Mouse (Mus musculus) right cerebral cortex, postnatal 4 days (tissue): ENCODE results near the gene Bmp7.

Source experiments
- DNase-seq: peaks from one replicate; pipeline ENCODE4 v3.0.0-alpha.2; 2022

Gene Bmp7

DNA sequence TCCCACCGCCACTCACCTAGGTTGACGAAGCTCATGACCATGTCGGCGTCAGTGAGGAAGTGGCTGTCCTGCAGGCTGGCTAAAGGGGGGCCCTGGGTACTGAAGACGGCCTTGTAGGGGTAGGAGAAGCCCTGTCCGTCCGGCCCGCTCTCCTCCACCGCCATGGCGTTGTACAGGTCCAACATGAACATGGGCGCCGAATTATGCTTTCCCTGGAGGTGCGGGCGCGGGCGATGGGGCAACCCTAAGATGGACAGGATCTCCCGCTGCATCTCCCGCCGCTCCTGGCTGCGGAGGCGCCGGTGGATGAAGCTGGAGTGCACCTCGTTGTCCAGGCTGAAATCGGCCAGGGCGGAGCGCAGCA is 500 bp downstream of the Bmp7 start:
- DNase-seq = no peak

- DNase-seq = peak; percentile 19
Observed at GRCm38 (mm10) chr2:172938761-172939638, 1.1 kb downstream of the Bmp7 start.

DNA sequence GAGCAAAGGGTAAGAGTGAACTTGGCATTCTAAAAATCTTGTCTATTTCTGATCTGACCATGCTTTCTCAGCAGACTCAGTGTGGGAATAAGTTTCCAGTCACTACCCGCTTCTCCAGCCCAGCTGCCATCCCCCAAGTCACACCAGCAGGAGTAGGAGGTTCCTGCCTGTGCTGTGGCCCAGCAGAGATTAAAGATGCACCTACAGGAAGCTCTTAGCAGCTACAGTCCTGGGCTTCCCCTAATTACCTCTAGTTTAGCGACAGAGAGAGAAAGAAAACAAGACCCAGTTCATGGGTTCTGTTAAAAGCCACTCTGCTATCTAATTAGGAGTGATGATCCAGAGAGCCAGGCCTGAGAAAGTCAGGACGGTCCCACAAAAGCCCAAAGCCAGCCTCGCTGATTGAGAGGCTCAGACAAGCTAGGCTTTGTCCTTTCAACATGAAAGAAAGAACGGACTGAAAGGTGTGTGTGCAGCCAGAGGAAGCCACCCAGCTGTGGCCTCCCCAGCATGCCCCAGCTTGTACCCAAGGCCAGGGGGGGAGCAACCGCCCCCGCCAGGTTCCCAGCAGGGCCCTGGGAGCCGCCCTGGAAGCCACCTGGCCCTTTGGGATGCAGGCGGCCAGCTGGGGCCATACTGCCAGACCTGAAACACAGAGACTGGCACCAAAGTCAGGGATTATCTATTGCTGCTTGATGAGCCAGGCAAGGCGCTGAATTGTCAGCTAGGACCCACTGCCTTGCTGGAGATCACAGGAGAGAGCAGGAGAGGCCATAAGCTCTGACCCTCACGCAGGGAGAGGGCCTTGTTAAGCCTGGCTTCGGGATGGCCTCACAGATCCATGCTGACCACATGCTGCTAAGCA is 2.6 kb downstream of the Bmp7 start:
- DNase-seq = no peak

- DNase-seq = no peak
Observed at GRCm38 (mm10) chr2:172936844-172937243, 3.3 kb downstream of the Bmp7 start.

DNA sequence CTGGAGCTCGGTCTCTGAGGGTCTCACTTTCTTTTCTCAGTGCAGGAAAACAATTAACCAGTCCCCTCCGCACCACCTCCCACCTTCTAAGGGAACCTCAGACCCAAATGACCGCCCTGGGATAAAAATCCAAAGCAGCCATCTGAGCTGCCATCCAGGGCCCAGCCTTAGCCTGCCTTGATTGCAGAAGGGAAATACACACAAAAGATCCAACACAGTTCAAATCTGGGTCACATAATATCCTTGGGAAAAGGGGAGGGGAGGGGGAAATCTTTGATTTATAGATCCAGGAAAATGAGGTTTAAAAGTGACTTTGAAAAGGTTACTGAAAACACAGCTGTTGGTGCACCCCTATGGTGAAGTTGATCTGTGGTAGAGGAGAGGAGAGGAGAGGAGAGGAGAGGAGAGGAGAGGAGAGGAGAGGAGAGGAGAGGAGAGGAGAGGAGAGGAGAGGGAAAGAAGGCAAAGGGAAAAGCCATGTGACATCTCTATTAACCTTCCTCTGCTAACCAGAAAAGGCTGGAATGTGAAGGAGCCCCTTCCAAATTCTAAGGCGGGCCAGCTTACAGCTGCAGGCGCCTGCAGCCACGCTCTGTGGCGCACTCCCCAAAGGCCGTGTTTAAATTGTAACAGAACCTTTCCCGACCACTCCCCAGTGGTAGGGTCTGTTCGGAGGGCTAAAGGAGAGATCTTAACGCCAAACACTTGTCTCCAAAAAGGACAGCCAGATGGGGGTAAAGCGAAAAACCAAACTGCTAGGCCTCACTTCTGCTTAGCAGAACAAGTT is 4.2 kb downstream of the Bmp7 start:
- DNase-seq = no peak

- DNase-seq = no peak
Observed at GRCm38 (mm10) chr2:172934891-172935740, 5.0 kb downstream of the Bmp7 start.

- no peak for DNase-seq
Observed at GRCm38 (mm10) chr2:172934420-172934788, 5.7 kb downstream of the Bmp7 start.

GRCm38 (mm10) chr2:172933631-172934419 is 6.3 kb downstream of the Bmp7 start:
- DNase-seq = peak; percentile 43

DNA sequence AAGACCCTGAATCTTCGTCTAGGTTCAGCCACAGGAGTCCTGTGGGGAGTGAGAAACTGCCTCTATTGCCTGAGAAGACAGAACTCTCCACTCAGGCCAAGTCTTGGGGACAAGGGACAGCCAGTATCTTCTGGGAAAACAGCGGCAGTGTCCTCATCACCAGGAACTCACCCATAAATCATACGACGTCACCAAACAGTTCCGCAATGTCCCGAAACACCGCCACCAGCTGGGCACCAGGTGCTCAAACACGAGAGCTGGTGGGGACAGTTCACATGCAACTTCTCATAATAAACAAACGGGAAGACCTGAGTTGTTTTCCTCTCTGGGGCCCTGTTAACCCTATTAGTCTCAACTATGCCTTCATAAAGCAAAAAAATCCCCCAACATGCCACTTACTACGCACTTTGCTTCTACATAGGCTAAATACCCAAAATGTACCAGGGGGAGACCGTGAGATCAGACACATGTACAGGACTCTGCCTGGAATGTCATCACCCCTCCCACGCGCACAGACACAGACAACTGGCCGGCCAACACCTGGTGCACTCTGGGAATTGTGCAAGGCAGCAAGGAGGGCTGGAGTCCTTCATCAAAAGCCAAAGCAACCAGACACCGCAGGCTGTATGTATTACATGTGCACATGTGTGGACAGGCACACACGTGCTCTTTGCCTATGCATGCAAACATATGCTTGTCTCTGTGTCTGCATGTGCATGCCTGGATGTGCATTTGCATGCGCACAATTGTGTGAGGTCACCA is 8.8 kb downstream of the Bmp7 start:
- no peak for DNase-seq

DNA sequence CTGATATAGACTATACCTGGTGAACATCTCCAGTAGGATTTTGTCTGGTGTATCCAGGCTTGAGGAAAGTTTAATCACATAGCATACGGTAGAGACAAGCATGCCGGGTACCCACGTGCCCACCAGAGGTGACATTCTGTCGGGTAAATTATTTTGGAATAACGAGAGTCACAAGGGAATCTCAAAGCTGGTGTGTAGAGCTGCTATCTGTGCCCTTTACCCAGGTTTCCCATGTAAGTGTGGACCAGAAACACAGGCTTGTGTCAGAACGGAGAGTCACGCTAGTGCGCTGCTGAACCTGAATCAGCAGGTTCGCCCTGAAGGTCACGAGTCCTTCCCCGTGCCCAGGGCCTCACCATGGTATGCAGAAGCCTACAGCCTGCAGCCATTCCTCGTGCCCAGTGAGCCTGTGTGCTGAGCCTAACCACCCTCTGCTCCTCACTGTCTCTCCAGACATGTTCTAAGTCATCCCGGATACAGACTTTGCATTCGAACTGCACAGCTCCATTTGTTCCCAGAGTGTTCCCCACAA is 10.2 kb downstream of the Bmp7 start:
- no peak for DNase-seq

DNA sequence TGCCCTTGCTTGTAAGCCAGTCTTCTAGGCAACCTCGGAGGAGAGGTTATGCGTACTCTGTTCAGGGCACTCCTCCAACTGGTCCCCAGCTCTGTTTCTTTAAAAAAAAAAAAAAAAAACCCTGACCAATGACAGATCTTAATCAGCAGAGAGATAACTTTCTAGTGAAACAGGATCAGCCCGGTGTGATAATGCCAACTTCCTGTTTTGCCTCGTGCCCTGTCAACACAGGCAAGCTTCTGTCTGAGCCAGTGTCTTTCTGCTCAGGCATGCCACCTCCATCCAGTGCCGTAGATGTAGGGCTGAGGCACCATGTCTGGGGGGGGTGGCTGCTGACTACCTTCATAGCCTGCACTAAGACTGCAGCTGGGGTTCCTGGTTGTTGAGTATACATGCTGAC is 12.5 kb downstream of the Bmp7 start:
- DNase-seq = no peak

- no peak for DNase-seq
Observed at GRCm38 (mm10) chr2:172926311-172926710, 13.8 kb downstream of the Bmp7 start.

GRCm38 (mm10) chr2:172924961-172925360 is 15.2 kb downstream of the Bmp7 start:
- no peak for DNase-seq

- no peak for DNase-seq
Observed at GRCm38 (mm10) chr2:172923198-172923597, 16.9 kb downstream of the Bmp7 start.

DNA sequence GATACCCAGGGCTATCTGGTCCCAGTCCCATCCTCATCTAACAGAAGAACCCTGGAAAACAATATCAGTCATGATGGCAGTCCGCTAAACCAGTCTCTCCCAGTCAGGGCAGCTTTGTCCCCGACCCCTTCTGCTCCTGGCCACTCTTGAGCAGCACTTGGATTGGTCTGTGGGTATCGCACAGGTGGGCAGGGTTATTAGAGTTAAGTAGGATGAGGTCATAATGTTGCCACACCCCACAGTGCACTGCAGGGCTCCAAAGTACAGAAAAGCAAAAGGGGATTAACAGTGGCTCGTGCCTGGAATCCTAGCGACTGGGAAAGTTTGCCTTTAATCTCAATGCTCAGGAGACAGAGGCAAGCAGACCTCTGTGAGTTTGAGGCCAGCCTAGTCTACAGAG is 17.5 kb downstream of the Bmp7 start:
- no peak for DNase-seq

DNA sequence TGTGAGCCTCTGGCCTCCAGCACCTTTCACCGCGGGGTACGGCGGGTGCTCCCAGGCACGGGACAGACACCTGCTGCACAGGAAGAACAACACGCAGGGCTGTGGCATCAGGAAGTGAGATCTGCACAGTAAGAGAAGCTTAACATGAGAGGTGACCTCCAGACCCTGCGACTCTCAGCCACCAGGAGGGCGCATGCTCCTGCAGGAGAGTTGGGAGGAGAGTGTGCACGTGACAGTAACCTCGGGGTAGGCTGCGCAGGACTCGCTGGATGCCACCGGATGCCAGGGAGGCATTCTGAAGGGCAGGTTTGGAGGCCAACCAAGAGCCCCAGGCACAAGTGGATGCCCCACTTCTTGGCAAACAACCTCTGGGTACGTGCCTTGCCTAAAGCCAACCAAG is 26.1 kb downstream of the Bmp7 start:
- no peak for DNase-seq

DNA sequence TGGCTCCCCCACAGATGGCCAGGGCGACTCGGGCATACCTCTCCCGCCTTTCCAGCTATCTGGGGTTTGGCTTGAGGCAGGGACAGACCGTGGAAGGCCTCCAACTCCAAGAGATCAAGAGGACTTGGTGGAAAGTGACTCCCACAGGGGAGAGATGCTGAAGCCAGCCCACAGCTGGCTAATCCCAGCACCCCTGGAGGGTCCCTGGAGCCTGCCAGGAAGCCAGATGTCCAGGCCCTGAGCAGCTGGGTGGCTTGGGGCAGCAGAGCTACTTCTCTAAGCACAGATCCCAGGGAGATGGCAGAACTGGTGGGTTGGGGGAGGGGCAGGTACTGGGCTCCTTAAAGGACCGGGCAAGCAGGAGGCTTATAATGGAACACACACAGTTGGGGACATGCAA is 28.4 kb downstream of the Bmp7 start:
- DNase-seq = no peak

GRCm38 (mm10) chr2:172911157-172911556 is 29.0 kb downstream of the Bmp7 start:
- no peak for DNase-seq

DNA sequence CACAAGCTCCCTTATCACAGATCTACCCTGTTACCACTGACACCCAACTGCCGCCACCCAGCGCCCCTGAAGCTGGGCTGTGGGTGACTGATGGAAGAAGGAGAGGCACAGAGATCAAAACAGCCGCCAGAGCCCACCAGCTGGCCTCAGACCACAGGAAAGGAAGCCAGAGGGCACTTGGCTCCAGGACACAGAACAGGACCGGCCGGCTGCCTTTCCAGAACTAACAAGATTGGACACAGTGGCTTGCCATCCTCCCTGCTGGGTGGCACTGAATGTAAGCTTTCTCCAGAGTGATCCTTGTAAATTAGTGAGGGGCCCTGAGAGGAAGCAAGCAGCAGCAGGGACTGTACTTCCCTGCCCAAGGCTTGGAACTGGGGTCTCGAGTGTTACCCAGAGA is 30.7 kb downstream of the Bmp7 start:
- no peak for DNase-seq

GRCm38 (mm10) chr2:172906146-172906545 is 34.0 kb downstream of the Bmp7 start:
- DNase-seq = no peak
